Mouse (Mus musculus) urinary bladder, postnatal 25 days (tissue): ENCODE results near the gene Tmem274.

ENCODE experiments used
- DNase-seq: peaks from one replicate; pipeline ENCODE4 v3.0.0; 2022; ENCODE audit warnings: low spot score

Tmem274 gene

GRCm38 (mm10) chr4:149475096-149475495 lies 2.1 kb upstream of the Tmem274 start:
- DNase-seq = no peak

- DNase-seq = no peak
These were observed 7.4 kb downstream of the Tmem274 start for GRCm38 (mm10) chr4:149484566-149484965.

GRCm38 (mm10) chr4:149485053-149485824 lies 8.1 kb downstream of the Tmem274 start, which contains the start of the genes Nmnat1 and Lzic:
Nmnat1 (minus strand) TSS chr4:149485202.
Lzic (plus strand) TSS chr4:149485229.
- DNase-seq = peak; percentile 92

- no peak for DNase-seq
These were observed 8.6 kb downstream of the Tmem274 start for GRCm38 (mm10) chr4:149485825-149486206.

- no peak for DNase-seq
These were observed 10.6 kb downstream of the Tmem274 start for GRCm38 (mm10) chr4:149487729-149488128.

GRCm38 (mm10) chr4:149489415-149490240 lies 12.4 kb downstream of the Tmem274 start:
- DNase-seq = no peak

GRCm38 (mm10) chr4:149491151-149491550 lies 14.0 kb downstream of the Tmem274 start:
- no peak for DNase-seq

GRCm38 (mm10) chr4:149496612-149497011 lies 19.4 kb downstream of the Tmem274 start:
- no peak for DNase-seq

GRCm38 (mm10) chr4:149498901-149499300 lies 21.7 kb downstream of the Tmem274 start:
- DNase-seq = no peak

- no peak for DNase-seq
These were observed 22.6 kb downstream of the Tmem274 start for GRCm38 (mm10) chr4:149499790-149500189.

- DNase-seq = no peak
These were observed 27.2 kb downstream of the Tmem274 start for GRCm38 (mm10) chr4:149504363-149504762.

GRCm38 (mm10) chr4:149504858-149505257 lies 27.7 kb downstream of the Tmem274 start:
- no peak for DNase-seq

- no peak for DNase-seq
These were observed 28.2 kb downstream of the Tmem274 start for GRCm38 (mm10) chr4:149505261-149505967.

- no peak for DNase-seq
These were observed 29.7 kb downstream of the Tmem274 start for GRCm38 (mm10) chr4:149506904-149507303.

GRCm38 (mm10) chr4:149511221-149511646 lies 34.1 kb downstream of the Tmem274 start:
- no peak for DNase-seq

GRCm38 (mm10) chr4:149512072-149512471 lies 34.9 kb downstream of the Tmem274 start:
- DNase-seq = no peak

- DNase-seq = no peak
These were observed 38.5 kb downstream of the Tmem274 start for GRCm38 (mm10) chr4:149515706-149516105.

GRCm38 (mm10) chr4:149517868-149518340 lies 40.7 kb downstream of the Tmem274 start, which contains the start of gene Ctnnbip1:
Ctnnbip1 (plus strand) TSS chr4:149518236.
- DNase-seq = peak; percentile 97

- no peak for DNase-seq
These were observed 41.4 kb downstream of the Tmem274 start for GRCm38 (mm10) chr4:149518351-149519220.

- no peak for DNase-seq
These were observed 44.1 kb downstream of the Tmem274 start for GRCm38 (mm10) chr4:149521258-149521657.

- no peak for DNase-seq
These were observed 46.8 kb downstream of the Tmem274 start for GRCm38 (mm10) chr4:149523961-149524360.
